Mouse (Mus musculus) C2C12 (cell line): Measurements from ENCODE around the gene Cxcr2.

Source experiments
- CEBPB ChIP-seq: IDR thresholded peaks from one replicate; pipeline ENCODE4 v1.6.1; 2011; ENCODE audit warnings: low read depth, mild to moderate bottlenecking, control low read depth, moderate library complexity
- CTCF ChIP-seq: IDR thresholded peaks from one replicate; pipeline ENCODE4 v1.5.1; 2011; ENCODE audit not compliant: control insufficient read depth, insufficient read depth, insufficient read length
- MAX ChIP-seq: IDR thresholded peaks from one replicate; pipeline ENCODE4 v1.6.1; 2011; ENCODE audit warnings: mild to moderate bottlenecking, control low read depth
- MYOD1 ChIP-seq: IDR thresholded peaks from one replicate; pipeline ENCODE4 v1.6.1; 2011; ENCODE audit warnings: low read depth; ENCODE audit not compliant: control insufficient read depth, insufficient read length
- USF1 ChIP-seq: IDR thresholded peaks from one replicate; pipeline ENCODE4 v1.6.1; 2011; ENCODE audit warnings: low read depth, mild to moderate bottlenecking, control low read depth, moderate library complexity

DNA sequence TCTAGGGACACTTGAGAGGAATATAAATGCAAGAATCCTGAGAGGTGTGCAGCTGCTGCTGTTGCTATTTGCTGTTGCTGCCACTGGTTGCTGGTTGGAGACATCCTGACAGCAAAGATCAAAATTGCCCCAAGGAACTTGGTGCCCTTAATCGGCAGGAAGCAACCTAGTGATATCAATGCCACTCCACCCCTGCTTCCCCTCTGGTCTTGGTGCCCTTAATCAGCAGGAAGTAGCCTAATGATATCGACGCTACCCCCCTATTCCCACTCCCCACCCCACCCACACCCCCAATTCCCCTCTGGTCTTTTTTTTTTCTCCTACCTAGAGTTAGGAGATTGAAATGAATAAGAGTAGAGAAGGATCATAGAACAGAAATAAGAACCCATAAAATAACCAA lies 18.9 kb downstream of the Cxcr2 start:
- TF ChIP-seq CTCF (no peak), MAX (no peak), USF1 (no peak), CEBPB (no peak), MYOD1 (no peak)
